Mouse (Mus musculus) heart, postnatal 0 days (tissue): ENCODE data around the gene Ube2i.

Experiments
- CTCF ChIP-seq: IDR thresholded peaks from 2 replicates; pipeline ENCODE4 v1.5.1; 2016; ENCODE audit warnings: antibody characterized with exemption, control low read depth, low read depth
- EP300 ChIP-seq: IDR thresholded peaks from 2 replicates; pipeline ENCODE4 v1.6.1; 2016; ENCODE audit warnings: antibody characterized with exemption, low read depth

DNA sequence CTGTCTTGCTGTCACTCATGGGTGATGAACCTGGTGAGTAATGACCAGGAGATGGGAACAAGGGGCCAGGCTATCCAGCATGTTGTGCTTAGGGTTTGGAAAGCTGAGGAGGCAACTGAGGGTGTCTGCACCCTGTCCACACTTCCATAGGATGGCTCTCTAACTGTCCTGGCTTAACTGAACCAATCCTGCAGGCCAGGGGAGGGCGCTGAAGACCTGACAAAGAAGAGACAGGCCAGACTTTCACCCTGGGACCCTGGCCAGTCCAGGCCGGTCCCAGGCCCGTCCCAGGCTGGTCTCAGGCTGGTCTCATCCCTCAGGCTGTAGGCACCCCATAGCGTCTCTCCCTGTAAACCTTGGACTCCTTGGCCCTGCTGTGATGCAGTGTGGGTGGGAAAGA, 16.0 kb upstream of the Ube2i start:
- TF ChIP-seq CTCF (no peak), EP300 (no peak)
